Mouse (Mus musculus) forebrain, embryonic 15.5 days (tissue): Measurements from ENCODE around the gene Tmem209. TPM values are rescaled to one million over a fixed set of nuclear protein-coding genes. Genes with fewer than 3 reads are reported as not detected.

Experiments used
- ATAC-seq: fragments of 200-750 bp; cut with Nextera tagmentation; replicated peaks from 2 replicates; pipeline ENCODE4 v1.8.0; 2017; ENCODE audit warnings: mild to moderate bottlenecking, moderate TSS enrichment, moderate library complexity
- H3K27ac ChIP-seq: fragments of 300-500 bp; sonication (generic); replicated peaks from 2 replicates; pipeline ENCODE4 v1.5.1; 2015; ENCODE audit warnings: mild to moderate bottlenecking, inconsistent platforms
- H3K27me3 ChIP-seq: fragments of 300-500 bp; sonication (generic); 2 replicates; pipeline ENCODE4 v1.6.1; 2015; ENCODE audit warnings: inconsistent platforms
- H3K36me3 ChIP-seq: fragments of 300-500 bp; sonication (generic); 2 replicates; pipeline ENCODE4 v1.6.1; 2015; ENCODE audit warnings: mild to moderate bottlenecking, inconsistent platforms
- H3K4me1 ChIP-seq: fragments of 300-500 bp; sonication (generic); 2 replicates; pipeline ENCODE4 v1.6.1; 2015; ENCODE audit warnings: inconsistent platforms
- H3K4me2 ChIP-seq: fragments of 300-500 bp; sonication (generic); replicated peaks from 2 replicates; pipeline ENCODE4 v1.6.1; 2015; ENCODE audit warnings: mild to moderate bottlenecking, inconsistent platforms
- H3K4me3 ChIP-seq: fragments of 300-500 bp; sonication (generic); 2 replicates; pipeline ENCODE4 v1.5.1; 2015; ENCODE audit warnings: mild to moderate bottlenecking, inconsistent platforms
- H3K9ac ChIP-seq: fragments of 300-500 bp; sonication (generic); replicated peaks from 2 replicates; pipeline ENCODE4 v1.6.1; 2015; ENCODE audit warnings: mild to moderate bottlenecking, inconsistent platforms
- H3K9me3 ChIP-seq: fragments of 300-500 bp; sonication (generic); 2 replicates; pipeline ENCODE4 v1.6.1; 2016; ENCODE audit warnings: inconsistent platforms
- WGBS: fragments of 180-500 bp; shearing (Covaris S2); methylation state at CpG from one replicate; pipeline ENCODE4 v1.1.7; 2015; ENCODE audit warnings: mixed read lengths; 5-methylcytosine and 5-hydroxymethylcytosine counted together
- polyA plus RNA-seq: library from polyadenylated mRNA; unstranded; fragments of >200 nt; fragmentation: Nextera tagmentation; extraction: Ambion mirVana; gene quantifications from 2 replicates; pipeline ENCODE4 v1.2.1, GENCODE M21; 2015

Tmem209 gene
- polyA plus RNA-seq, 1 experiment from 2014 or later = 34.1 TPM

DNA sequence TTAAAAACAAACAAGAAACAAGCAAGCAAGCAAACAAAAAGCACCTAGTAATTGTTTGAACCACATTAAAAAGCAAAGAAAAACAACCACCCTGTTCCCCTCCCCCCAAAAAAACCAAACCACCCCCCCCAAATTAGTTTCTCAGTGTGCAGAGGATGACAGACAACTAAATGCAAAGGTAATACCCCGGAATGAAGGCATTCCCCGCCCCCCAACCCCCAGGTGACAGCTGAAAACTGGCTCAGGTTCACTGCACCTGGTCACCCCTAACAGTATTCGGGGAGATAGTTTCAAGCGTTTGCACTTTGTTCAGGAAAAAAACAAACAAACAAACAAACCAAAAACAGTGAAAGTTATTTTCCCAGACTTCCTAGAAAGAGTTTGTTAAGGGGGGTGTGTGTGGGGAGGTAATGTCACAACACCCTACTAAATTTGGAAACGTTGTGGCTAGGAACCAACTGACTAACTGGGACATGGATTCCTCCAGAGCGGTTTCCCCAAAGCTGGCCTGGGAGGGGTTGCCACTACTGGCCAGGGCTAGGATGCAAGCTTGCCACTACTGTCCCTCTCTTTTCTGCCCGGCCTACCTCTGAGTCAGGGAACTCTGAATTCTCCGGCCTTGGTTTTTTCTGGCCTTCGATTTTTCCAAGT, 38.2 kb upstream of the Tmem209 start:
- H3K9ac ChIP-seq = no peak overlapping the region
- H3K27me3 ChIP-seq = no peaks in the 10 kb centered on the region
- no peaks in the 10 kb centered on the region for H3K36me3 ChIP-seq
- H3K4me3 ChIP-seq = no peak overlapping the region
- peak overlapping the region; percentile 88 for H3K27ac ChIP-seq
- no peaks in the 10 kb centered on the region for H3K9me3 ChIP-seq
- peaks cover 58% of the 10 kb centered on the region for H3K4me1 ChIP-seq
- no peak for ATAC-seq
- WGBS = 14% methylated on average over 9 of the region's 9 CpGs
- peak overlapping the region; percentile 49 for H3K4me2 ChIP-seq

DNA sequence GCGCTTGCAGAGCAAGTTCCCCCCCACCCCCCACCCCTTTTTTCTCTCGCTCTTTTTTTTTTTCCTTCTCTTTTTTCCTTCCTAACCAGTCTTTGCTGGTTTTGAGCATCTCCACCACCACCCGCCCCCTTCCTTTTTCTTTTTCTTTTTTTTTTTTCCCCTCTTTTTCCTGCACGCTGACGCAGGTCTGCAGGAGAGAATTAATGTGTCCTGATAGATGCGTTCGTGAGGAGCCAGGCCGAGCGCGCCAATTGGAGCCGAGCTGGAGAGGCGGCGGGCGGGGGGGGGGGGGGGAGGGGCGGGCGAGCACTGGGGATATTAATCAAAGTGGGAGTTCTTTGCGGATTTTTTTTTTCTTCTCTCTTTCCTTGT, 37.7 kb upstream of the Tmem209 start:
- H3K4me3 ChIP-seq = peak overlapping the region; percentile 29
- H3K4me2 ChIP-seq = peak overlapping the region; percentile 49
- H3K9me3 ChIP-seq = no peaks in the 10 kb centered on the region
- 0% methylated on average over 16 of the region's 17 CpGs for WGBS
- peaks cover 53% of the 10 kb centered on the region for H3K4me1 ChIP-seq
- H3K27me3 ChIP-seq = no peaks in the 10 kb centered on the region
- ATAC-seq = peak; percentile 49
- peak overlapping the region; percentile 88 for H3K27ac ChIP-seq
- no peaks in the 10 kb centered on the region for H3K36me3 ChIP-seq
- peak overlapping the region; percentile 37 for H3K9ac ChIP-seq

GRCm38 (mm10) chr6:30546571-30547273, 37.1 kb upstream of the Tmem209 start:
- peak overlapping the region; percentile 37 for H3K9ac ChIP-seq
- no peaks in the 10 kb centered on the region for H3K36me3 ChIP-seq
- 7% methylated on average over 17 of the region's 17 CpGs for WGBS
- H3K27ac ChIP-seq = peak overlapping the region; percentile 88
- peak overlapping the region; percentile 29 for H3K4me3 ChIP-seq
- peaks cover 49% of the 10 kb centered on the region for H3K4me1 ChIP-seq
- H3K4me2 ChIP-seq = peak overlapping the region; percentile 49
- H3K27me3 ChIP-seq = no peaks in the 10 kb centered on the region
- no peaks in the 10 kb centered on the region for H3K9me3 ChIP-seq
- ATAC-seq = peak; percentile 68

- no peak overlapping the region for H3K4me2 ChIP-seq
- H3K27me3 ChIP-seq = no peaks in the 10 kb centered on the region
- 83% methylated on average over 7 of the region's 7 CpGs for WGBS
- no peaks in the 10 kb centered on the region for H3K9me3 ChIP-seq
- H3K4me3 ChIP-seq = no peak overlapping the region
- H3K9ac ChIP-seq = no peak overlapping the region
- H3K27ac ChIP-seq = 0 out of 2 replicates have a peak overlapping the region, but pooled peaks have one; percentile 7
- H3K4me1 ChIP-seq = peaks cover 45% of the 10 kb centered on the region
- ATAC-seq = no peak
- H3K36me3 ChIP-seq = no peaks in the 10 kb centered on the region
Measured at GRCm38 (mm10) chr6:30545689-30546088, 36.1 kb upstream of the Tmem209 start.

GRCm38 (mm10) chr6:30543851-30544250, 34.3 kb upstream of the Tmem209 start:
- no peak overlapping the region for H3K27ac ChIP-seq
- no peaks in the 10 kb centered on the region for H3K36me3 ChIP-seq
- ATAC-seq = no peak
- H3K4me3 ChIP-seq = no peak overlapping the region
- H3K4me2 ChIP-seq = no peak overlapping the region
- peaks cover 32% of the 10 kb centered on the region for H3K4me1 ChIP-seq
- no peaks in the 10 kb centered on the region for H3K27me3 ChIP-seq
- WGBS = 32% methylated on average over 8 of the region's 8 CpGs
- no peak overlapping the region for H3K9ac ChIP-seq
- H3K9me3 ChIP-seq = no peaks in the 10 kb centered on the region

GRCm38 (mm10) chr6:30543077-30543476, 33.5 kb upstream of the Tmem209 start:
- Histone ChIP-seq H3K27ac (no peak overlapping the region), H3K4me2 (no peak overlapping the region), H3K4me3 (no peak overlapping the region), H3K4me1 (peaks cover 26% of the 10 kb centered on the region), H3K9ac (no peak overlapping the region), H3K36me3 (no peaks in the 10 kb centered on the region), H3K27me3 (no peaks in the 10 kb centered on the region), H3K9me3 (no peaks in the 10 kb centered on the region)
- 54% methylated on average over 12 of the region's 12 CpGs for WGBS
- ATAC-seq = no peak

DNA sequence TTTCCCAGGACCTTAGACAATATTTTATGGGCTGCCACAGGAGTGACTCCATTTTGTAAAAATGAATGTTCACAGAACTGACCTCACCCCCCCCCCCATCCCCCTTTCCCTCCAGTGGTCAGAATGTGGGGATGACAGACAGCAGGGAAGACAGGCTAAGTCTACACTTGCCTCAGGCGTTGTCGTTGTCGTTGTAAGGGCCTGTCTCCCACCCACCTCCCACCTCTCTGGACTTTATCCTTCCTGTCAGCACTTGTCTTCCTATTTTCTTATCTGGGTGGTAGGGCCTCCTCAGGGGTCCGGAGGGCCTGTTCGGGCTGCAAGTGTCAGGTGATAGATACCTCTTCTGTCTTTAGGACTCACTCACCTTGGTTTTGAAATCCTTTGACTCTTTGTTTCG, 32.7 kb upstream of the Tmem209 start:
- no peak overlapping the region for H3K4me2 ChIP-seq
- H3K36me3 ChIP-seq = no peaks in the 10 kb centered on the region
- H3K4me1 ChIP-seq = peaks cover 19% of the 10 kb centered on the region
- H3K9ac ChIP-seq = no peak overlapping the region
- WGBS = 86% methylated on average over 6 of the region's 6 CpGs
- no peak overlapping the region for H3K27ac ChIP-seq
- no peak overlapping the region for H3K4me3 ChIP-seq
- ATAC-seq = no peak
- H3K27me3 ChIP-seq = no peaks in the 10 kb centered on the region
- no peaks in the 10 kb centered on the region for H3K9me3 ChIP-seq

DNA sequence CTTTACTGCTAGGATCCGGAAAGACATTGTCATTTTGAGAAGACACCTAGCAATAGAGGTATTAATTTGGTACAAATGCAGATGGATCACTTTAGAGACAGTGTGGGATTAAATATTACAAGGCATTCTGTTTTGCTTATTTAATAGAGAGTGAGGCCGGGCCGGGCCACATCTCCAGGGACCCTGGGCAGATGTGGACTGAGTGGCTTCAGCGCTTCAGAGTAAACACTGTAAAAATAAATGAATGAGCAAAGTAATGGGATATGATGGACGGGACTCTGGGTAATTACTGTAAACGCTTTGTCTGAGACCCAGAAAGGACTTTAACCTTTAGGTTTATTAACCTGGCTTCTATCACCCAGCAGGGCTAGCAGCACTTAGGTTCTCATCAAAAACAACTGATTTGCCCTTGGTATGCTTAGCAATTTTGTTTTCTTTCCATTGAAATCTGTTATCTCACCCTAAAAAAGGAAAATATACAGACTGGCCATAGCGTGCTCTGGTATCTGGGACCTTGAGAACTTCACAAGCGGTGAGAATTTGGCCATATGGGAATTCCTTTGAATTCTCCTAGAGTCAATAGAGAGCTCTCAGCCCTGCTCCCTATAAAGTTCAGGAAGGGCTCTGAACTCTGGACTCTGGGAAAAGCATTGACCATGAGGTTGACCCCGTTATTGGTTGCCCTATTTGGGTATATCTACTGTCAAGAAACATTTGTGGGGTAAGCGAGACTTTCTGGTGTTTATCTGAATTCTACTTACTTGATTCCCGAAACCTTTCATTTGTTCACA, 31.6 kb upstream of the Tmem209 start, which contains the start of gene Cpa2:
Cpa2 (plus strand) TSS at position 574 of the 791 bp plus-strand sequence.
- Histone ChIP-seq H3K4me1 (peaks cover 9% of the 10 kb centered on the region; the same call in 1 of the 2 replicates), H3K36me3 (no peaks in the 10 kb centered on the region), H3K4me2 (no peak within 1 kb of the TSS), H3K4me3 (no peak within 1 kb of the TSS), H3K9me3 (no peaks in the 10 kb centered on the region), H3K27ac (no peak within 1 kb of the TSS), H3K27me3 (no peaks in the 10 kb centered on the region), H3K9ac (no peak within 1 kb of the TSS)
- ATAC-seq = no peak
- 90% methylated on average over 11 of the region's 11 CpGs for WGBS

DNA sequence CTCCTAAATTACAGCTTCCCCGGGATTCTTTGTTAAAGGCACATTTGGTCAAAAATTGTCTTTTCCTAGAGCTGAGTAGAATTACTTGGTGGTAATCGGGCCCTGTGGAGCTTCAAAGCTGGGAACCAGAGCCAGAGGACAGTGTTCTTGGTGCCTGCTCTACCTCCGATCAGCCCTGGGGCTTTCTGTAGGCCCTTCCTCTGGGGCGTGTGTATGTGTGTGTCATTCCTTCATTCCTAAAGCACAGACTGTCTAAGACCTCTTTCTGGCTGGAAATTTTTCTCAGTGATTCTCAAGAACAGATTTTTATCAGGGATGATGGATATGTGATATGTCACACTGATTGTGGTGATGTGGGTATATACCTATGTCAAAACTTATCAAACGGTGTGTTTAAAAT, 29.2 kb upstream of the Tmem209 start:
- Histone ChIP-seq H3K36me3 (no peaks in the 10 kb centered on the region), H3K4me3 (no peak overlapping the region), H3K27me3 (no peaks in the 10 kb centered on the region), H3K4me2 (no peak overlapping the region), H3K9ac (no peak overlapping the region), H3K27ac (no peak overlapping the region), H3K4me1 (0 out of 2 replicates have a peak, but pooled peaks cover 5% of the 10 kb centered on the region), H3K9me3 (no peaks in the 10 kb centered on the region)
- ATAC-seq = no peak
- WGBS = 88% methylated on average over 5 of the region's 5 CpGs

DNA sequence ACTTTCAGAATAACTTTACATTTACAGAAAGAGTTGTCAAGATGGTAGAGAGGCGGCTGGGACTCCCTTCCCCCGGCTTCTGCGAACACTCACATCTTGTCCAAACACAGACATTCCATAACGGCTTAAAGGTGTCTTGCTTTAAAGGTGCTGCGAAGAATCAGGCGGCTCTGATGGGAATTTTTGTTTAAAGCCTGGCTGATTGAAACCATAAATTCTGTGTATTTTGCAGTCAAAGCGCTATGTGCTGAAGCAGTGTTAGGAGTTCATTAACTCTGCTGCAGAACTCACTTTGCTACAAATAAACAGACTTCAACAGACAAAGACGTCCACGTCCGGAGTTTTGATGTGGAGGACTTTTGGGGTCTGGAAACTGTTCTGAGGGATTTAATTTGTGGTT, 28.7 kb upstream of the Tmem209 start:
- no peaks in the 10 kb centered on the region for H3K36me3 ChIP-seq
- H3K4me2 ChIP-seq = no peak overlapping the region
- H3K27me3 ChIP-seq = no peaks in the 10 kb centered on the region
- no peaks in the 10 kb centered on the region for H3K9me3 ChIP-seq
- WGBS = 57% methylated on average over 10 of the region's 10 CpGs
- H3K4me1 ChIP-seq = no peaks in the 10 kb centered on the region
- ATAC-seq = no peak
- no peak overlapping the region for H3K4me3 ChIP-seq
- H3K27ac ChIP-seq = no peak overlapping the region
- H3K9ac ChIP-seq = no peak overlapping the region

GRCm38 (mm10) chr6:30535340-30535739, 25.8 kb upstream of the Tmem209 start:
- Histone ChIP-seq H3K4me2 (no peak overlapping the region), H3K4me1 (no peaks in the 10 kb centered on the region), H3K9ac (no peak overlapping the region), H3K36me3 (no peaks in the 10 kb centered on the region), H3K4me3 (no peak overlapping the region), H3K9me3 (no peaks in the 10 kb centered on the region), H3K27ac (no peak overlapping the region), H3K27me3 (no peaks in the 10 kb centered on the region)
- no peak for ATAC-seq
- 39% methylated on average over 3 of the region's 3 CpGs for WGBS

GRCm38 (mm10) chr6:30528800-30529199, 19.2 kb upstream of the Tmem209 start:
- no peaks in the 10 kb centered on the region for H3K27me3 ChIP-seq
- H3K4me2 ChIP-seq = no peak overlapping the region
- 60% methylated on average over 6 of the region's 6 CpGs for WGBS
- H3K27ac ChIP-seq = no peak overlapping the region
- peaks cover 31% of the 10 kb centered on the region for H3K4me1 ChIP-seq
- H3K9me3 ChIP-seq = no peaks in the 10 kb centered on the region
- no peak overlapping the region for H3K4me3 ChIP-seq
- no peaks in the 10 kb centered on the region for H3K36me3 ChIP-seq
- ATAC-seq = no peak
- H3K9ac ChIP-seq = no peak overlapping the region
